Mouse (Mus musculus) layer of hippocampus, adult 9-11 months (tissue): Measurements from ENCODE around the gene Slc35a5.

Experiments
- DNase-seq: peaks from one replicate; pipeline ENCODE4 v3.0.0; 2022

Gene Slc35a5

GRCm38 (mm10) chr16:45158522-45159388 lies at the start of gene Slc35a5, which contains the start of gene Atg3:
Gene Slc35a5 (minus strand): TSS chr16:45158706.
Gene Atg3 (plus strand): TSS chr16:45158785.
- DNase-seq: peak; percentile 97

- DNase-seq: no peak
Measured at GRCm38 (mm10) chr16:45204859-45205670, 46.6 kb upstream of the Slc35a5 start.

GRCm38 (mm10) chr16:45204438-45204837 lies 45.9 kb upstream of the Slc35a5 start:
- DNase-seq: no peak

GRCm38 (mm10) chr16:45201395-45201794 lies 42.9 kb upstream of the Slc35a5 start:
- no peak for DNase-seq

- peak; percentile 52 for DNase-seq
Measured at GRCm38 (mm10) chr16:45196816-45197215, 38.3 kb upstream of the Slc35a5 start.

- peak; percentile 62 for DNase-seq
Measured at GRCm38 (mm10) chr16:45192613-45193012, 34.1 kb upstream of the Slc35a5 start.

GRCm38 (mm10) chr16:45181824-45182223 lies 23.3 kb upstream of the Slc35a5 start:
- no peak for DNase-seq

DNA sequence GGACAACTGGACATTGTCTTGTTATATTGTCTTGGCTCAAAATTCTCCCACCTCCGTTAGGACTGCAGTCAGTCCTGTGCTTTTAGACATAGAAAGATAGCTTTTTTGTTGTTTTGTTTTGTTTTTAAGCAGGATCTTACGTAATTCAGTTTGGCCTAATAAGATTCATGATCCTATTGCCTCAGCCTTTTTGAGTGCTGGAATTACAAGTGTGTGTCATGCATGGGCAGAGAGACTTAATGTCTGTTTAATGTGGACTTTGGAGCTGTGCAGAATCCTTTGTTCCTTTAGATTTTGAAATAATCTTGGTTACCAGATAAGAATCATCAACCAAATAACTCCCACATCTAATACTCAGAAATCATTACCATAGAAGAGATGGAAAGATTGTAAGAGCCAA lies 20.0 kb upstream of the Slc35a5 start:
- no peak for DNase-seq

- DNase-seq: no peak
Measured at GRCm38 (mm10) chr16:45159389-45159716, 847 bp upstream of the Slc35a5 start.

GRCm38 (mm10) chr16:45158136-45158521 lies 377 bp downstream of the Slc35a5 start:
- peak; percentile 74 for DNase-seq

DNA sequence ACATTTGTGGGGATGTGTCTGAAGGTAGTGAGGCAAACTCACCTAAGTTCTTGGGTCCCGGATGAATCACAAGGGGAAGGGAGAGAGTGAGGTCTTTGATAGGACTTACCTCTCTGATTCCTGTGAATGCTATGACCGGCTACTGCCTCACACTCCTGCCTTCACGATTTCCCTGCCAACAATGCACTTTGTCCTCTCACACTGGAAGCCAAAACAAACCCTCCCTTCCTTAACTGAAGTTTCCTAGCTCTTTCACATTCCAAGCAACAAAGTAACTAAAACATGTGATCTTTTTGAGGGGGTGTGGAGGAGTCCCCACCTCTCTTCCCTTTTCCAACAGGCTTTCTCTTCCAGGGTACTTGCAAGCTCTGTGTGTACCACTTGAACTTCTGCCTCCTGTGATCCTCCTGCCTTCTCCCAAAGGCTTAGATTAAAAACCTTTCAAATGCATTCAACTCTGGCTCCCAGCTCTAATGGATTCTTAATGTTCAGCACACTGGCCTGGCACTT lies 3.7 kb downstream of the Slc35a5 start:
- no peak for DNase-seq

GRCm38 (mm10) chr16:45148488-45149082 lies 9.9 kb downstream of the Slc35a5 start:
- DNase-seq: no peak

DNA sequence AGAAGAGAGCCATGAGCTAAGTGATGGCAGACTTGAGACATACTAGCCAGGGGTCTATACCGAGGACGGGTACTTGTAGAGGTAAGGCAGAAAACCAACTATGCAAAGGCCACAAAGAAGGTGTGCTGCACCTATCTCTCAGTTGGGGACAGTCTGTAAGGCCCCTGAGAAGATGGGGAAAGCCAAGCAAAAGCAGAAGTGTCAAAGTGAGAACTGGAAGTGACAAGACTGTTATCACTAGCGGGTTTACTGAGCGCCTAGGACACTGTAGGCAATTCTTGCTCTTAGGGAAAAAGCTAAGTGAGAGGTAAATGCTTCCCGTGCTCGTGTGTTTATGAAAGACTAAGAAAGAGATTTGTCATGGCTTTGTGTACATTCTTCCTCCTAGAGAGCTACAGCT lies 13.4 kb downstream of the Slc35a5 start:
- no peak for DNase-seq

DNA sequence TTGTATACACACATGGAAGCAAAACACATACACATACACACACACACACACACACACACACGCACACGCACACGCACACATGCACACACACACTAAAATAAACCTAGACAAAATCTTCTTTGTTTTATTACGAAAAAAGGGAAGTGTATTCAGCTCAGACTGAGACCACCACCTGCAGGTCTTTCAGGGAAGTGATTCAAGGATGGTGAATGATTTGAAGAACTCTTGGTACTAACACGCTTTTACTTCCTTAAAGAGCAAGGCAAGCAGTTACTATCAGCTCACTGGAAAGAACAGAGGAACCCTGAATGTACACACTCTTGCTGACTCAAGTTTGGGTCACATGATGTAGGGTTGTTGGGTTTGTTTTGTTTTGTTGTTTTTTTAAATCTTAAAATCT lies 15.9 kb downstream of the Slc35a5 start:
- DNase-seq: no peak

DNA sequence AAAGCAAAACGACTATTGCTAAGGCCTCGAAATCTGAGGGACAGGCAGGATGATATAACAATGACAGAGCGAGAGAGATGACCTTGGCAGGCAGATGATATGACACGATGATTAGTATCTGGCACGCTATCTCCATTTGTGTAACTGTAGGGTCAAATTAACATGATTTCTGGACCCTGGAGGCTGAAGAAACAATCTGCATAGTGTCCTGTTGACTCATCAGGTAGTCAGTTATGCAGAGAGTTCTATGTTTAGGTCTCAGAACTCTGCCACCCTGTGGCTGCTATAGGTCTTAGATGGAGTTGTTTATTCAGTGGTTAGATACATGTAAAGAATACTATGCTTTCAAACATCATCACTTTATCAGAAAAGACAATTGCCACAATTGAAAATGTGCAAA lies 16.8 kb downstream of the Slc35a5 start:
- DNase-seq: no peak

GRCm38 (mm10) chr16:45127936-45128710 lies 30.4 kb downstream of the Slc35a5 start:
- DNase-seq: peak; percentile 55

- DNase-seq: no peak
Measured at GRCm38 (mm10) chr16:45124230-45125203, 34.0 kb downstream of the Slc35a5 start.

DNA sequence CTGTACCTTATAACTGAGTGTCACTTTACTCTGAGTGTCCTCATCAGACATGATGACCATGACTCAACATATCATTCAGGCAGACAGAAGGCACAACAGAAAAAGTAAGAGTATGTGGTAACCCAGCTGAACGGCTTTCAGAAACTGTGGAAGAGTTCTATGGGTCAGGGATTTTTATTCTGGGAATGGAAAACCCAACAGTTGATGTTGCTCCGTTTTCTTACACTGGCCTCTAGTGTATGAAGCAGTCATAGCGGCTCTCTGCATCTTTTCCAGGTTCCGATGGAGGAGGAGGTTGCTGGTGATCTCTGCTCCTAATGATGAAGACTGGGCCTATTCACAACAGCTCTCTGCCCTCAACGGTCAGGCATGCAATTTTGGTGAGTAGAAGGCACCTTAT lies 35.9 kb downstream of the Slc35a5 start:
- no peak for DNase-seq

GRCm38 (mm10) chr16:45120844-45121425 lies 37.6 kb downstream of the Slc35a5 start:
- DNase-seq: no peak

DNA sequence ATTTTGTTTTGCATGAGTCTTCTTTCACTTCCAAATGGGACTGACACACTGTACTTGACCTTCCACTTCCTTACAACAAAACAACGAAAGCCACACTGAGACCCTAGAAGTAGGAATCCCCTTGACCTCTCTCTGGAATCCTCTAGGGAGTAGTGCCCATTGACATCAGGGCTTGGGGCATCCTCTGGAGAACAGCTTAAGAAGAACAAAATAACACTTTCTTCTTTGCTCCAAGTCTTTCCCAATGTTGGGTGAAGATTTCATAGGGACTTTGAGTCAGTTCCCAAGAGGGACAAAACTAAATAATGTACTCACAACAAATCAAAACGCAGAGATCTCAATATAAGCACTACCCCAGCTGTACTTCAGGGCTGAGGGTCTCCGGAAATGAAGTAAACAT lies 39.7 kb downstream of the Slc35a5 start:
- DNase-seq: no peak

GRCm38 (mm10) chr16:45117200-45117599 lies 41.3 kb downstream of the Slc35a5 start:
- DNase-seq: no peak
